Mouse (Mus musculus): ENCODE data around the gene Thbs4. TPM values are rescaled to one million over a fixed set of nuclear protein-coding genes. Genes with fewer than 3 reads are reported as not detected.

Thbs4 gene
- polyA plus RNA-seq, 2 experiments: 0.03 to 0.12 TPM

DNA sequence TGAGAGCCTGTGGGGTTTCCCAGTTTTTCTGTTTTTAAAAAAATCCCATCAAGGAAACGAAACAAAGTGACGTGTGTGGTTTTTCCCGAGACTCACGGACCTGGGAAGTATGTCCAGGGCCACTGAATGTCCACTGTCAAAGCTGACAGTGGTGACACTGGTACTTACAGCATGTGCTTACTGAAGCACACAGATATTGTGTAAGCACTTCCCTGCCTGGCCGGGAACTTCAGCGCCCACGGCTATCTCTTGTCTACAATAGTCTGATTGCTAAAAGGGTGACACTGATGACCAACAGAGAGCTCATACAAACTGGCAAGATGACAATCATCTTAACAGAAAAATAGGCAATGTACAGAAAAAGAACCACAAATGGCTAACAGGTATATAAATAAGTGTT lies 3.1 kb downstream of the Thbs4 start:
- Histone ChIP-seq H3K27ac (no peak overlapping the region), H3K4me3 (ENCODE audit: insufficient read depth in 1 of 2, low read depth in 2 of 2, low read length in 2 of 2) (no peak overlapping the region), H3K36me3 (replicated peaks; ENCODE audit: control insufficient read depth, insufficient read depth, low read depth) (no peaks in the 10 kb centered on the region), H3K4me2 (ENCODE audit: low read depth) (no peak overlapping the region), H3K27me3 (ENCODE audit: control insufficient read depth, insufficient read depth, low read length) (peaks cover 6% of the 10 kb centered on the region), H3K4me1 (replicated peaks; ENCODE audit: control insufficient read depth in 2 of 2, insufficient read depth in 2 of 2, low read length in 1 of 2) (no peaks in the 10 kb centered on the region), H3K9ac (replicated peaks) (no peak overlapping the region), H3K9me3 (ENCODE audit: control insufficient read depth, low read length) (no peaks in the 10 kb centered on the region)
- TF ChIP-seq EP300 (IDR thresholded peaks at IDR 0.05; ENCODE audit: low read depth) (no peak), CTCF (IDR thresholded peaks at IDR 0.05; ENCODE audit: low read depth) (no peak)
- ATAC-seq (ENCODE audit: insufficient read depth) (no peak), DNase-seq (ENCODE audit: low read depth in 3 of 3, low spot score in 3 of 3) (no peak)
- WGBS (ENCODE audit: insufficient replicate concordance): 58% methylated on average over 7 of the region's 7 CpGs

DNA sequence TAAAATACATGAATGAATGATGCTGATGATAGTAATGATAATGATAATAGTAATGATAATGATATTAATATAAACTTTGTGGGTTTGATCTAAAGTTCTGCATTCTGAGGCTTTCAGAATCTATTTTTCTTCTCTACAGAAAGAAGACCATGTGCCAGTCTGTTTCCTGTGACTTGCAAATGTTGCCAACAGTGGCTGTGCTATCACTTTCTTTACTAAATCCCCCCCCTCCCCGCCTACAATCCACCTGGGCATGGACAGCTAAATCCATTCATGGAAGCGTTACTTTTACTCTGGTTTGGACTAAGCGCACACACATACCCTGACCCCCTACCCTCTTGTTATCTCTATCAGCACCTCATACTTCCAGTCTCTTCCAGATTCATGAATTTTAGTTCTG lies 10.3 kb downstream of the Thbs4 start:
- no peaks in the 10 kb centered on the region for H3K9me3 ChIP-seq (ENCODE audit: control insufficient read depth, low read length)

GRCm38 (mm10) chr13:92783551-92783950 lies 11.1 kb downstream of the Thbs4 start:
- Histone ChIP-seq H3K27ac (no peak overlapping the region), H3K27me3 (ENCODE audit: control insufficient read depth, insufficient read depth, low read length) (no peaks in the 10 kb centered on the region), H3K36me3 (replicated peaks; ENCODE audit: control insufficient read depth, insufficient read depth, low read depth) (no peaks in the 10 kb centered on the region), H3K4me2 (ENCODE audit: low read depth) (no peak overlapping the region), H3K4me3 (ENCODE audit: insufficient read depth in 1 of 2, low read depth in 2 of 2, low read length in 2 of 2) (no peak overlapping the region), H3K4me1 (replicated peaks; ENCODE audit: control insufficient read depth in 2 of 2, insufficient read depth in 2 of 2, low read length in 1 of 2) (no peaks in the 10 kb centered on the region), H3K9ac (replicated peaks) (no peak overlapping the region), H3K9me3 (ENCODE audit: control insufficient read depth, low read length) (no peaks in the 10 kb centered on the region)
- no peak for ATAC-seq (ENCODE audit: insufficient read depth)
- WGBS (ENCODE audit: insufficient replicate concordance): 70% methylated on average over 4 of the region's 4 CpGs
- DNase-seq (ENCODE audit: low read depth in 3 of 3, low spot score in 3 of 3): no peak
- TF ChIP-seq EP300 (IDR thresholded peaks at IDR 0.05; ENCODE audit: low read depth) (no peak), CTCF (IDR thresholded peaks at IDR 0.05; ENCODE audit: low read depth) (no peak)

More for the DNA sequence above, 10.3 kb downstream of the Thbs4 start:
- DNase-seq (ENCODE audit: low read depth in 3 of 3, low spot score in 3 of 3) (no peak), ATAC-seq (ENCODE audit: insufficient read depth) (no peak)
- WGBS (ENCODE audit: insufficient replicate concordance): 58% methylated on average over 3 of the region's 3 CpGs
- H3K4me1 ChIP-seq (replicated peaks; ENCODE audit: control insufficient read depth in 2 of 2, insufficient read depth in 2 of 2, low read length in 1 of 2): no peaks in the 10 kb centered on the region
- H3K9ac ChIP-seq (replicated peaks): no peak overlapping the region
- no peak overlapping the region for H3K4me2 ChIP-seq (ENCODE audit: low read depth)
- no peak overlapping the region for H3K4me3 ChIP-seq (ENCODE audit: insufficient read depth in 1 of 2, low read depth in 2 of 2, low read length in 2 of 2)
- H3K36me3 ChIP-seq (replicated peaks; ENCODE audit: control insufficient read depth, insufficient read depth, low read depth): no peaks in the 10 kb centered on the region
- H3K27me3 ChIP-seq (ENCODE audit: control insufficient read depth, insufficient read depth, low read length): no peaks in the 10 kb centered on the region
- H3K27ac ChIP-seq: no peak overlapping the region
- TF ChIP-seq CTCF (IDR thresholded peaks at IDR 0.05; ENCODE audit: low read depth) (no peak), EP300 (IDR thresholded peaks at IDR 0.05; ENCODE audit: low read depth) (no peak)

GRCm38 (mm10) chr13:92780927-92781326 lies 13.7 kb downstream of the Thbs4 start:
- Histone ChIP-seq H3K4me1 (replicated peaks; ENCODE audit: control insufficient read depth in 2 of 2, insufficient read depth in 2 of 2, low read length in 1 of 2) (no peaks in the 10 kb centered on the region), H3K27me3 (ENCODE audit: control insufficient read depth, insufficient read depth, low read length) (no peaks in the 10 kb centered on the region)
- no peak for DNase-seq (ENCODE audit: low read depth in 3 of 3, low spot score in 3 of 3)

DNA sequence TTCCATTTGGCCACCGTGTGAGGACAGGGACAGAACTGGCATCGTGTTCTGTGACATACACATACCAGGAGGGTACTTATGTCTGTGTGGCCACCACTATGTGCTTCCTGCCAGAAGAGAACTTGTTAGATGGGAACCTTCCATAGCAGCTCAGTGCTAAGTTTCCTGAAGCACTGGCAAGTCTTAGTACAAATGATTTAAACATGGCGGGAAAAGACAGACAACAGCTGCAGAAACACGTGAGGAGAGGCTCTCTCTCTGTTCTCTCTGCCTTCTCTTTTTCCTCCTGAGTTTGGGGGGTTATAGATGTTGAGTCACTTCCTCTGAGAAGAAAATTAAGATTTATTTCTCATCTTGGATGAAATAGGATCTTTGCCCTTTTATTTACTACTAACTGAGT lies 14.5 kb downstream of the Thbs4 start:
- no peak for DNase-seq (ENCODE audit: low read depth in 3 of 3, low spot score in 3 of 3)
- no peaks in the 10 kb centered on the region for H3K36me3 ChIP-seq (replicated peaks; ENCODE audit: control insufficient read depth, insufficient read depth, low read depth)
- H3K4me3 ChIP-seq (ENCODE audit: insufficient read depth in 1 of 2, low read depth in 2 of 2, low read length in 2 of 2): no peak overlapping the region
- H3K9ac ChIP-seq (replicated peaks): no peak overlapping the region
- no peak for TF ChIP-seq EP300 (IDR thresholded peaks at IDR 0.05; ENCODE audit: low read depth)
- TF ChIP-seq CTCF (IDR thresholded peaks at IDR 0.05; ENCODE audit: low read depth): no peak
- 61% methylated on average over 4 of the region's 4 CpGs for WGBS (ENCODE audit: insufficient replicate concordance)
- H3K4me2 ChIP-seq (ENCODE audit: low read depth): no peak overlapping the region
- no peak overlapping the region for H3K27ac ChIP-seq
- H3K9me3 ChIP-seq (ENCODE audit: control insufficient read depth, low read length): no peaks in the 10 kb centered on the region
- no peaks in the 10 kb centered on the region for H3K4me1 ChIP-seq (replicated peaks; ENCODE audit: control insufficient read depth in 2 of 2, insufficient read depth in 2 of 2, low read length in 1 of 2)
- ATAC-seq (ENCODE audit: insufficient read depth): no peak
- no peaks in the 10 kb centered on the region for H3K27me3 ChIP-seq (ENCODE audit: control insufficient read depth, insufficient read depth, low read length)

More at GRCm38 (mm10) chr13:92780927-92781326, 13.7 kb downstream of the Thbs4 start:
- WGBS (ENCODE audit: insufficient replicate concordance): 68% methylated on average over 8 of the region's 8 CpGs
- Histone ChIP-seq H3K36me3 (replicated peaks; ENCODE audit: control insufficient read depth, insufficient read depth, low read depth) (no peaks in the 10 kb centered on the region), H3K4me3 (ENCODE audit: insufficient read depth in 1 of 2, low read depth in 2 of 2, low read length in 2 of 2) (no peak overlapping the region), H3K4me2 (ENCODE audit: low read depth) (no peak overlapping the region), H3K27ac (no peak overlapping the region), H3K9ac (replicated peaks) (no peak overlapping the region), H3K9me3 (ENCODE audit: control insufficient read depth, low read length) (no peaks in the 10 kb centered on the region)
- TF ChIP-seq EP300 (IDR thresholded peaks at IDR 0.05; ENCODE audit: low read depth) (no peak), CTCF (IDR thresholded peaks at IDR 0.05; ENCODE audit: low read depth) (no peak)
- ATAC-seq (ENCODE audit: insufficient read depth): no peak

All from liver, embryonic 14.5 days (tissue).